Mouse (Mus musculus) MEL (cell line): Measurements from ENCODE around the gene Cct3. TPM values are rescaled to one million over a fixed set of nuclear protein-coding genes. Genes with fewer than 3 reads are reported as not detected.

Experiments
- DNase-seq: peaks from one replicate; pipeline ENCODE4 v3.0.0; 2011; ENCODE audit warnings: low read depth, low spot score
- H3K27ac ChIP-seq: 2 replicates; pipeline ENCODE4 v1.5.1; 2012; ENCODE audit warnings: low read depth, mild to moderate bottlenecking, control low read depth, low read length, moderate library complexity; ENCODE audit not compliant: control insufficient read depth
- H3K27me3 ChIP-seq, 2 experiments: fragments of 150-350 bp in 1 of 2; sonication (generic) in 1 of 2; 2 replicates each; pipeline ENCODE4 v1.6.1; 2012; ENCODE audit warnings: low read length in 2 of 2, mild to moderate bottlenecking in 2 of 2, improper control_type of control experiment in 1 of 2, moderate library complexity in 1 of 2; ENCODE audit not compliant: insufficient read depth in 2 of 2, control insufficient read depth in 1 of 2
- H3K36me3 ChIP-seq, 2 experiments: 2 replicates each; pipeline ENCODE4 v1.6.1; 2012 to 2014; ENCODE audit warnings: low read length in 2 of 2, improper control_type of control experiment in 1 of 2, inconsistent platforms in 1 of 2, mild to moderate bottlenecking in 1 of 2; ENCODE audit not compliant: insufficient read depth in 2 of 2, control insufficient read depth in 1 of 2
- H3K4me1 ChIP-seq, 2 experiments: fragments of 150-350 bp in 1 of 2; sonication (generic) in 1 of 2; 2 replicates each; pipeline ENCODE4 v1.6.1; 2012; ENCODE audit warnings: low read length in 2 of 2, improper control_type of control experiment in 1 of 2, mild to moderate bottlenecking in 1 of 2; ENCODE audit not compliant: insufficient read depth in 2 of 2, control insufficient read depth in 1 of 2
- H3K4me3 ChIP-seq, 2 experiments: fragments of 150-350 bp in 1 of 2; sonication (generic) in 1 of 2; 2 replicates each; pipeline ENCODE4 v1.5.1; 2012; ENCODE audit warnings: low read depth in 2 of 2, low read length in 2 of 2, mild to moderate bottlenecking in 2 of 2, moderate library complexity in 2 of 2, control low read depth in 1 of 2, improper control_type of control experiment in 1 of 2; ENCODE audit not compliant: control insufficient read depth in 1 of 2, insufficient read depth in 1 of 2
- H3K79me2 ChIP-seq: 2 replicates; pipeline ENCODE4 v1.6.1; 2012; ENCODE audit warnings: mild to moderate bottlenecking, low read length, moderate library complexity; ENCODE audit not compliant: control insufficient read depth, poor library complexity, insufficient read depth
- H3K9ac ChIP-seq: 2 replicates; pipeline ENCODE4 v1.6.1; 2012; ENCODE audit warnings: low read depth, mild to moderate bottlenecking, control low read depth, low read length, moderate library complexity; ENCODE audit not compliant: control insufficient read depth, poor library complexity, severe bottlenecking
- H3K9me3 ChIP-seq: fragments of 150-350 bp; sonication (generic); replicated peaks from 2 replicates; pipeline ENCODE4 v1.6.1; 2012; ENCODE audit warnings: mild to moderate bottlenecking, low read length, improper control_type of control experiment, moderate library complexity; ENCODE audit not compliant: insufficient read depth
- CHD1 ChIP-seq: IDR thresholded peaks from 2 replicates; pipeline ENCODE4 v1.6.1; 2012; ENCODE audit warnings: low read depth, mild to moderate bottlenecking, inconsistent platforms, low read length, improper control_type of control experiment
- CHD2 ChIP-seq: IDR thresholded peaks from 2 replicates; pipeline ENCODE4 v1.6.1; 2011; ENCODE audit warnings: low read length, improper control_type of control experiment
- CTCF ChIP-seq, 3 experiments: IDR thresholded peaks in 2 of 3; conservative IDR thresholded peaks in 1 of 3; 2 replicates each; pipeline ENCODE4 v1.5.1; 2011 to 2012; ENCODE audit warnings: low read length in 3 of 3, low read depth in 2 of 3, mild to moderate bottlenecking in 2 of 3, improper control_type of control experiment in 1 of 3, inconsistent platforms in 1 of 3, mixed read lengths in 1 of 3, moderate library complexity in 1 of 3; ENCODE audit not compliant: control insufficient read depth in 1 of 3, insufficient read depth in 1 of 3, poor library complexity in 1 of 3, severe bottlenecking in 1 of 3
- E2F4 ChIP-seq: IDR thresholded peaks from 2 replicates; pipeline ENCODE4 v1.6.1; 2011; ENCODE audit warnings: low read depth, low read length, improper control_type of control experiment, borderline replicate concordance
- ELF1 ChIP-seq: IDR thresholded peaks from 2 replicates; pipeline ENCODE4 v1.6.1; 2014; ENCODE audit warnings: low read depth, mild to moderate bottlenecking, inconsistent platforms, low read length, improper control_type of control experiment, moderate library complexity
- EP300 ChIP-seq, 2 experiments: IDR thresholded peaks; 2 replicates each; pipeline ENCODE4 v1.6.1; 2011; ENCODE audit warnings: improper control_type of control experiment in 2 of 2, low read length in 2 of 2, low read depth in 1 of 2, mild to moderate bottlenecking in 1 of 2
- ETS1 ChIP-seq: IDR thresholded peaks from 2 replicates; pipeline ENCODE4 v1.6.1; 2012; ENCODE audit warnings: low read depth, mild to moderate bottlenecking, inconsistent platforms, low read length, improper control_type of control experiment, moderate library complexity
- GABPA ChIP-seq: IDR thresholded peaks from 2 replicates; pipeline ENCODE4 v1.6.1; 2012; ENCODE audit warnings: low read depth, mild to moderate bottlenecking, inconsistent platforms, low read length, improper control_type of control experiment, moderate library complexity
- GATA1 ChIP-seq: IDR thresholded peaks from 2 replicates; pipeline ENCODE4 v1.6.1; 2011; ENCODE audit warnings: low read depth, low read length, improper control_type of control experiment
- HCFC1 ChIP-seq: IDR thresholded peaks from 2 replicates; pipeline ENCODE4 v1.6.1; 2012; ENCODE audit warnings: low read depth, mild to moderate bottlenecking, inconsistent platforms, low read length, improper control_type of control experiment, moderate library complexity
- JUND ChIP-seq: IDR thresholded peaks from 2 replicates; pipeline ENCODE4 v1.6.1; 2011; ENCODE audit warnings: low read depth, mild to moderate bottlenecking, improper control_type of control experiment, low read length
- KAT2A ChIP-seq: conservative IDR thresholded peaks from 2 replicates; pipeline ENCODE4 v1.6.1; 2012; ENCODE audit warnings: low read depth, low read length, improper control_type of control experiment, inconsistent platforms
- MAFK ChIP-seq: IDR thresholded peaks from 2 replicates; pipeline ENCODE4 v1.6.1; 2011; ENCODE audit warnings: low read depth, mild to moderate bottlenecking, low read length, improper control_type of control experiment, borderline replicate concordance
- MAX ChIP-seq: IDR thresholded peaks from 2 replicates; pipeline ENCODE4 v1.6.1; 2011; ENCODE audit warnings: low read length, improper control_type of control experiment
- MAZ ChIP-seq: IDR thresholded peaks from 2 replicates; pipeline ENCODE4 v1.6.1; 2012; ENCODE audit warnings: low read depth, mild to moderate bottlenecking, inconsistent platforms, low read length, improper control_type of control experiment
- MEF2A ChIP-seq: IDR thresholded peaks from 2 replicates; pipeline ENCODE4 v1.6.1; 2014; ENCODE audit warnings: low read depth, mild to moderate bottlenecking, inconsistent platforms, low read length, improper control_type of control experiment; ENCODE audit not compliant: poor library complexity, insufficient replicate concordance, severe bottlenecking; ENCODE audit errors: extremely low read depth
- MXI1 ChIP-seq: IDR thresholded peaks from 2 replicates; pipeline ENCODE4 v1.6.1; 2011; ENCODE audit warnings: mild to moderate bottlenecking, low read depth, low read length, improper control_type of control experiment
- MYB ChIP-seq: IDR thresholded peaks from 2 replicates; pipeline ENCODE4 v1.6.1; 2011; ENCODE audit warnings: mild to moderate bottlenecking, low read depth, low read length, improper control_type of control experiment
- NELFE ChIP-seq: IDR thresholded peaks from 2 replicates; pipeline ENCODE4 v1.6.1; 2011; ENCODE audit warnings: low read depth, low read length, improper control_type of control experiment
- NRF1 ChIP-seq: IDR thresholded peaks from 2 replicates; pipeline ENCODE4 v1.6.1; 2014; ENCODE audit warnings: low read depth, mild to moderate bottlenecking, inconsistent platforms, low read length, improper control_type of control experiment, moderate library complexity; ENCODE audit not compliant: poor library complexity, insufficient read depth, severe bottlenecking
- POLR2A ChIP-seq, 2 experiments: IDR thresholded peaks; 2 replicates each; pipeline ENCODE4 v1.6.1; 2011 to 2012; ENCODE audit warnings: low read length in 2 of 2, mild to moderate bottlenecking in 2 of 2, control low read depth in 1 of 2, improper control_type of control experiment in 1 of 2, low read depth in 1 of 2, moderate library complexity in 1 of 2; ENCODE audit not compliant: control insufficient read depth in 1 of 2, insufficient read depth in 1 of 2, poor library complexity in 1 of 2
- POLR2AphosphoS2 ChIP-seq: IDR thresholded peaks from 2 replicates; pipeline ENCODE4 v1.6.1; 2011; ENCODE audit warnings: low read length, improper control_type of control experiment
- POLR2AphosphoS5 ChIP-seq: IDR thresholded peaks from 2 replicates; pipeline ENCODE4 v1.6.1; 2012; ENCODE audit warnings: low read depth, borderline replicate concordance, mild to moderate bottlenecking, inconsistent platforms, low read length, moderate library complexity, mixed read lengths
- RAD21 ChIP-seq: IDR thresholded peaks from 2 replicates; pipeline ENCODE4 v1.6.1; 2011; ENCODE audit warnings: mild to moderate bottlenecking, low read depth, low read length, improper control_type of control experiment
- RCOR1 ChIP-seq: IDR thresholded peaks from 2 replicates; pipeline ENCODE4 v1.6.1; 2012; ENCODE audit warnings: low read depth, mild to moderate bottlenecking, inconsistent platforms, low read length, improper control_type of control experiment
- SIN3A ChIP-seq: IDR thresholded peaks from 2 replicates; pipeline ENCODE4 v1.6.1; 2012; ENCODE audit warnings: low read length, improper control_type of control experiment, inconsistent platforms
- SMC3 ChIP-seq: IDR thresholded peaks from 2 replicates; pipeline ENCODE4 v1.6.1; 2011; ENCODE audit warnings: low read depth, low read length, improper control_type of control experiment
- TAL1 ChIP-seq: IDR thresholded peaks from 2 replicates; pipeline ENCODE4 v1.6.1; 2012; ENCODE audit warnings: mild to moderate bottlenecking, inconsistent platforms, low read length, moderate library complexity, mixed read lengths
- TBP ChIP-seq: IDR thresholded peaks from 2 replicates; pipeline ENCODE4 v1.8.0; 2011; ENCODE audit warnings: low read depth, low read length, improper control_type of control experiment
- TCF12 ChIP-seq: IDR thresholded peaks from 2 replicates; pipeline ENCODE4 v1.6.1; 2014; ENCODE audit warnings: low read depth, mild to moderate bottlenecking, inconsistent platforms, low read length, improper control_type of control experiment, moderate library complexity
- UBTF ChIP-seq: IDR thresholded peaks from 2 replicates; pipeline ENCODE4 v1.6.1; 2012; ENCODE audit warnings: low read depth, mild to moderate bottlenecking, inconsistent platforms, low read length, improper control_type of control experiment, moderate library complexity, borderline replicate concordance; ENCODE audit not compliant: insufficient read depth
- USF1 ChIP-seq: IDR thresholded peaks from 2 replicates; pipeline ENCODE4 v1.6.1; 2014; ENCODE audit warnings: low read depth, mild to moderate bottlenecking, inconsistent platforms, low read length, improper control_type of control experiment, moderate library complexity
- USF2 ChIP-seq, 2 experiments: IDR thresholded peaks; 2 replicates each; pipeline ENCODE4 v1.6.1; 2011 to 2012; ENCODE audit warnings: improper control_type of control experiment in 2 of 2, low read length in 2 of 2, borderline replicate concordance in 1 of 2, inconsistent platforms in 1 of 2, low read depth in 1 of 2, mild to moderate bottlenecking in 1 of 2; ENCODE audit not compliant: insufficient read depth in 1 of 2
- ZC3H11A ChIP-seq: IDR thresholded peaks from 2 replicates; pipeline ENCODE4 v1.6.1; 2012; ENCODE audit warnings: low read depth, mild to moderate bottlenecking, inconsistent platforms, low read length, improper control_type of control experiment
- ZKSCAN1 ChIP-seq: IDR thresholded peaks from 2 replicates; pipeline ENCODE4 v1.6.1; 2012; ENCODE audit warnings: low read depth, mild to moderate bottlenecking, inconsistent platforms, low read length, improper control_type of control experiment, moderate library complexity
- ZMIZ1 ChIP-seq: IDR thresholded peaks from 2 replicates; pipeline ENCODE4 v1.6.1; 2012; ENCODE audit warnings: low read depth, mild to moderate bottlenecking, inconsistent platforms, low read length, improper control_type of control experiment, moderate library complexity
- ZNF384 ChIP-seq: IDR thresholded peaks from 2 replicates; pipeline ENCODE4 v1.6.1; 2012; ENCODE audit warnings: low read depth, mild to moderate bottlenecking, inconsistent platforms, low read length, improper control_type of control experiment
- polyA plus RNA-seq, 2 experiments: library from polyadenylated mRNA; stranded (reverse) in 1 of 2; unstranded in 1 of 2; fragments of >175 nt in 1 of 2; fragments of >200 nt in 1 of 2; gene quantifications; 2 replicates each; pipeline versions ENCODE4 v1.2.1 to v1.2.4; 2012; ENCODE audit warnings: low replicate concordance in 2 of 2, low read depth in 1 of 2; ENCODE audit not compliant: insufficient read length in 2 of 2, insufficient read depth in 1 of 2, missing spikeins in 1 of 2
- total RNA-seq: library from RNA; depleted of rRNA; stranded (reverse); fragments of 300-350 nt; gene quantifications from 2 replicates; pipeline ENCODE4 v1.2.3, GENCODE M21; 2012

Gene Cct3
- total and polyA plus RNA-seq, 3 experiments = 777 to 1,549 (median 1,271) TPM

DNA sequence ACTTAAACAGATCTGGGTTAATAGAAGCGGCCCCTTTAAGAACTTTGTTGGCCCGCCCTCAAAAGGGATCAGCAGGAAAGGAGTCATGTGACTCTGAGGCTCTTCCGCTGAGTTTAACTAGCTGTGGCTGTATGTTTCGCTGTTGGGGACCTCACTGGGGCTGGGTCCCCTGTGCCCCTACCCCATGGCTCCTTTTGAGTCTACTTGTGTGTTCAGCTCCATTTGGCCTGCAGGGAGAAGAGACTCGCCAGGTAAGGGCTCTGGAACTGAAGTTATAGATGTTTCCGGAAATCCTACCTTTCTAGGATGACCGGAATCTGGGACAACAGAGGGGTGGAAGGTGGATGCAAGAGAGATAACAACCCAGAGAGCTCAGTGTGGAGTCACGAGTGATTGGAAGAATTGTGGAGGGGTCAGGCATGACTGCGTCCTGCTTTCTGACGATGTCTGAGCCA is 28.1 kb downstream of the Cct3 start, which contains the start of gene Glmp:
Glmp (plus strand) TSS at position 73 of the 455 bp plus-strand sequence.
- Histone ChIP-seq H3K9me3 (no peaks in the 10 kb centered on the region), H3K27me3 (no peaks in the 10 kb centered on the region), H3K4me1 (peaks cover 0 to 13% of the 10 kb centered on the region in 2 experiments; a peak in 3 of 4 replicates), H3K79me2 (peaks cover 12% of the 10 kb centered on the region), H3K9ac (peak within 1 kb of the TSS; percentile 92), H3K27ac (peak within 1 kb of the TSS; percentile 47), H3K36me3 (peaks cover 2 to 15% of the 10 kb centered on the region in 2 experiments), H3K4me3 (peak within 1 kb of the TSS; percentile 98 to 99)
- peak; percentile 89 for DNase-seq
- TF ChIP-seq MEF2A (no peak), GABPA (no peak), GATA1 (no peak), CHD1 (no peak), ZC3H11A (no peak), USF2 (IDR thresholded peaks at IDR 0.05; ENCODE audit: borderline replicate concordance in 1 of 2, insufficient read depth in 1 of 2, low read depth in 1 of 2, low read length in 2 of 2) (peak; percentile 46 to 93; a peak in 3 of 4 replicates), POLR2AphosphoS2 (peak; percentile 88), MAZ (no peak), ZKSCAN1 (no peak), NRF1 (no peak), MAFK (no peak), ZNF384 (no peak), USF1 (peak; percentile 98), CHD2 (no peak), ZMIZ1 (peak; percentile 77; the same call in 1 of the 2 replicates), RAD21 (no peak), EP300 (IDR thresholded peaks at IDR 0.05; ENCODE audit: low read depth in 1 of 2, low read length in 2 of 2) (no peak), ETS1 (0 out of 2 replicates have a peak, but pooled peaks have one; percentile 58), TBP (peak; percentile 68; the same call in 1 of the 2 replicates), TAL1 (no peak), TCF12 (0 out of 2 replicates have a peak, but pooled peaks have one; percentile 20), RCOR1 (0 out of 2 replicates have a peak, but pooled peaks have one; percentile 30), JUND (no peak), POLR2A (IDR thresholded peaks at IDR 0.05; ENCODE audit: control insufficient read depth in 1 of 2, insufficient read depth in 1 of 2, low read depth in 1 of 2, low read length in 2 of 2, poor library complexity in 1 of 2) (peak; percentile 67 to 92), HCFC1 (peak; percentile 85), ELF1 (peak; percentile 72), POLR2AphosphoS5 (no peak), KAT2A (no peak), CTCF (IDR thresholded peaks at IDR 0.05 in 2 of 3, conservative IDR thresholded peaks at IDR 0.05 in 1 of 3; ENCODE audit: control insufficient read depth in 1 of 3, insufficient read depth in 1 of 3, low read depth in 2 of 3, low read length in 3 of 3, poor library complexity in 1 of 3, severe bottlenecking in 1 of 3) (no peak), SIN3A (peak; percentile 99), MYB (no peak), MXI1 (peak; percentile 64; the same call in 1 of the 2 replicates), SMC3 (no peak), MAX (peak; percentile 64; the same call in 1 of the 2 replicates), E2F4 (no peak), NELFE (peak; percentile 85), UBTF (no peak)
